Mouse (Mus musculus) stomach, embryonic 16.5 days (tissue): ENCODE measurements at regions not wholly inside any gene's neighbourhood (a gene's known extent, or its start where the extent isn't known, plus 50 kb on each side); places are given as distances from the start of the nearest gene placed in this dataset.

Source experiments
- ATAC-seq: fragments of 200-750 bp; cut with Nextera tagmentation; 2 replicates; pipeline ENCODE4 v1.8.0; 2017; ENCODE audit warnings: moderate number of reproducible peaks, moderate TSS enrichment; ENCODE audit not compliant: insufficient read depth, low FRiP score
- H3K27ac ChIP-seq: fragments of 300-500 bp; sonication (generic); 2 replicates; pipeline ENCODE4 v1.5.1; 2014; ENCODE audit warnings: low read length
- H3K27me3 ChIP-seq: fragments of 300-500 bp; sonication (generic); 2 replicates; pipeline ENCODE4 v1.6.1; 2014; ENCODE audit warnings: low read length, control low read depth, mixed read lengths; ENCODE audit not compliant: control insufficient read depth, insufficient read depth
- H3K36me3 ChIP-seq: fragments of 300-500 bp; sonication (generic); 2 replicates; pipeline ENCODE4 v1.6.1; 2014; ENCODE audit warnings: low read length; ENCODE audit not compliant: control insufficient read depth, insufficient read depth
- H3K4me1 ChIP-seq: fragments of 300-500 bp; sonication (generic); 2 replicates; pipeline ENCODE4 v1.6.1; 2014; ENCODE audit warnings: low read length, control low read depth, mixed read lengths; ENCODE audit not compliant: control insufficient read depth, insufficient read depth
- H3K4me2 ChIP-seq: fragments of 300-500 bp; sonication (generic); 2 replicates; pipeline ENCODE4 v1.6.1; 2014; ENCODE audit warnings: low read depth, low read length, mixed read lengths
- H3K4me3 ChIP-seq: fragments of 300-500 bp; sonication (generic); replicated peaks from 2 replicates; pipeline ENCODE4 v1.5.1; 2014; ENCODE audit warnings: mild to moderate bottlenecking, low read length
- H3K9ac ChIP-seq: fragments of 300-500 bp; sonication (generic); 2 replicates; pipeline ENCODE4 v1.6.1; 2014; ENCODE audit warnings: low read length
- H3K9me3 ChIP-seq: fragments of 300-500 bp; sonication (generic); replicated peaks from 2 replicates; pipeline ENCODE4 v1.6.1; 2016; ENCODE audit warnings: low read length, control low read depth; ENCODE audit not compliant: control insufficient read depth
- WGBS: fragments of 180-500 bp; shearing (Covaris S2); extraction: QIAGEN DNeasy Blood & Tissue Kit; methylation state at CpG from one replicate; pipeline ENCODE4 v1.1.7; 2014; 5-methylcytosine and 5-hydroxymethylcytosine counted together

DNA sequence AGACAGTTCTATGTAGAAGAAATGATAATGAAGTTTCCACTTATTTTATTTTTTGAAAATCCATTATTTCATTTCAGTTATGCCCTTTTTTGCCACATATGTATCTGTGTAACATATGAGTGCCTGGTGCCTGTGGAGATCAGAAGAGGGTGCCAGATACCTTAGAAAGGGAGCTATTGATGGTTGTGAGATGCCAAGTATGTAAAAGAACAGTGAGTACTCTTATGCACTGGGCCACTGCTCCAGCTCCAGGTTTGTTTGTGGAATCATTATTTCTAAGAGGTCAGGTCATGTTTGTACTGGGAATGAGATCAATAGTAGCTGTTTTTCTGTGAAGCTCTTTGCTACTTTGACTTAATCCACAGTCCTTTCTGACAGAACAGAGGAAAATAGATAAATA, 68.1 kb downstream of the Cenpw start:
- H3K4me3 ChIP-seq: no peak overlapping the region
- H3K4me2 ChIP-seq: no peak overlapping the region
- no peak overlapping the region for H3K27ac ChIP-seq
- H3K36me3 ChIP-seq: no peaks in the 10 kb centered on the region
- no peak for ATAC-seq
- no peaks in the 10 kb centered on the region for H3K4me1 ChIP-seq
- no peak overlapping the region for H3K9ac ChIP-seq
- H3K27me3 ChIP-seq: no peaks in the 10 kb centered on the region
- H3K9me3 ChIP-seq: no peaks in the 10 kb centered on the region

DNA sequence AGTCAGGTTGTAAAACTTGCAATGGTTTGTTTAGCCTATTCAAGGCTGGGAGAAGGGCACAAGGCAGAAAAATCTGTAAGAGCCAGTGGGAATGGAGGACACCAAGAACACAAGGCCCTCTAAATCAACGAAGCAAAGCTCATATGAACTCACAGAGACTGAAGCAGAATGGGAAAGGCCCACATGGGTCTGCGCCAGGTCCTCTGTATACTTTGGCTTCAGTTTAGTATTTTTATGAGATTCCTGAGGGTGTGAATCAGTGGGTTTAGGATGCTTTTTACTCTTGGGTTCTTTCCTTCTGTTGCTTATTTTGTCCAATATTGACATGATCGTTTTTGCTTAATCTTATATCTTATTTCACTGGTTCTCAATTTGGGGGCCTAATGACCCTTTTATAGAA, 90.0 kb downstream of the Cenpw start:
- Histone ChIP-seq H3K27me3 (no peaks in the 10 kb centered on the region), H3K36me3 (no peaks in the 10 kb centered on the region), H3K4me2 (no peak overlapping the region), H3K9me3 (no peaks in the 10 kb centered on the region), H3K4me1 (no peaks in the 10 kb centered on the region), H3K4me3 (no peak overlapping the region), H3K27ac (no peak overlapping the region), H3K9ac (no peak overlapping the region)
- no peak for ATAC-seq
- 61% methylated on average over 3 of the region's 3 CpGs for WGBS

DNA sequence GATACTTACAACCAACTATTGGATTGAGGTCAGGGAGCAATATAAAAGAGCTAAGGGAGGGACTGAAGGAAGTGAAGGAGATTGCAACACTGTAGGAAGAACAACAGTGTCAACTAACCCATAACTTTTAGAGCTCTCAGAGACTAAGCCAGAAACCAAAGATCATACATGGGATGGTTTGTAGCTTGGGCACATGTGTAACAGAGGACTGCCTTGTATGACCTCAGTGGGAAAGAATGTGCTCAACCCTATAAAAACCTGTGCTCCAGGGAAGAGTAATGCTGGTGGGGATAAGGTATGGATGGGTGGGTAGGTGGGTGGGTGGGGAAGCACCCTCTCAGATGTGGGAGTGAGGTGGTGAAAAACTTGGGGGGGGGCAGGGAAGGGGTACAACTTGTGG, 97.9 kb downstream of the Cenpw start:
- Histone ChIP-seq H3K9me3 (no peaks in the 10 kb centered on the region), H3K4me3 (no peak overlapping the region), H3K4me1 (no peaks in the 10 kb centered on the region), H3K27ac (no peak overlapping the region), H3K36me3 (no peaks in the 10 kb centered on the region), H3K27me3 (no peaks in the 10 kb centered on the region), H3K4me2 (no peak overlapping the region), H3K9ac (no peak overlapping the region)
- ATAC-seq: no peak

DNA sequence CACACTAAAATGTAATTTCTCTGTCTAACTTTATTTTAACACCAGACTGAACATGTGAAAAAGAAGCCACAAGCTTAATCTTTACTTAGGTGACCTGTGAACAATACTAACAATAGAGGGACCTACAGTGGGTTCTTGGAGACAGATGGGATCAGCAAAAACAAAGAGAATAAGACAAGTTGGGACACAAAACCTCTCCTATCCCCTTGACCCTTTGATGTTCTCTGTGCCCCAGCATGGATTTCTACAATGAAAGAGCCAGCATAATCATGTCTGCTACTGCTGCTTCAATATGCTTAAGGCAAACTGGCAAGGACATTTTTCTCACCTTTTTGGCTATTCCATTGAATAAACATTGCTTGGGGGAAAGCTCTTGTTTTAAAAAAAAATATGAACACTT, 105.8 kb downstream of the Cenpw start:
- H3K4me2 ChIP-seq: no peak overlapping the region
- no peaks in the 10 kb centered on the region for H3K27me3 ChIP-seq
- no peaks in the 10 kb centered on the region for H3K4me1 ChIP-seq
- H3K9ac ChIP-seq: no peak overlapping the region
- ATAC-seq: no peak
- no peaks in the 10 kb centered on the region for H3K9me3 ChIP-seq
- no peak overlapping the region for H3K27ac ChIP-seq
- no peaks in the 10 kb centered on the region for H3K36me3 ChIP-seq
- H3K4me3 ChIP-seq: no peak overlapping the region

DNA sequence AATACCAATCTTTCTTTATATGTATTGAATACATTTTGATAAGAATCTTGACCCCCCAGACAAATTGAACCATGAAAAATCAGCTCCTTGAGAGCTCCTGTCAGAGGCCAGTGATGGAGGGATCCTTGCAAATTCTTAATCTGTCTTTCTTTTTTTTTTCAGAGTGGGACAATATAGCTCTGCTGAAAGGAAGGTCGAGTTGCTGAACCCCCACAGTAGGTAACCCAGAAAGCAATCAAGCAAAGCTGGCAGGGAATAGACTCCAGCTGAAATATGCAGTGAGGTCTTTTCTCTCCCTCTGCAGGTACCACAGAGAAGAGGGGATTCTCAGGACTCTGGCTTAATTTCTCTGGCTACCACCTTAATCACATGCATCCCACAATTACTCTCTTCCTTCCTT, 108.8 kb downstream of the Cenpw start:
- no peaks in the 10 kb centered on the region for H3K27me3 ChIP-seq
- H3K9me3 ChIP-seq: no peaks in the 10 kb centered on the region
- no peak for ATAC-seq
- 11% methylated on average over 1 of the region's 1 CpGs for WGBS
- H3K9ac ChIP-seq: no peak overlapping the region
- H3K27ac ChIP-seq: no peak overlapping the region
- no peaks in the 10 kb centered on the region for H3K4me1 ChIP-seq
- H3K4me2 ChIP-seq: no peak overlapping the region
- no peaks in the 10 kb centered on the region for H3K36me3 ChIP-seq
- no peak overlapping the region for H3K4me3 ChIP-seq

DNA sequence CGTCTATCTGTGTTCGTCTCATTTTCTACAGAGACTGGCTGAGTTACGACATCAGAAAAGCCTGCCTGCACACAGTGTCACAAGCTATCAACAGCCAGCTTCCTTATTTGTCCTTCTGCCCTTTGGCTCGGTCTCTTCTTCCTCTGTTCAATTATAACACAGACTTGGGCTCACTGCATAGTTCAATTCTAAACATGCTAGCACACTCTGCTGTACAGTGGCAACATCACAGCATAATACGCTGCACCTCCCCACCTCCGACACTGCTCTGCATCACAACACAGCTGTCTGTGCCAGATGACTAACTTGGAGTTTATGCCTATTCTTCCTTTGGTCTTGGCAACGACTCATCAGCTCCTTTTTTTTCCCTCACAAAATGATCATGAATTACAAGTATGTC, 111.0 kb downstream of the Cenpw start:
- Histone ChIP-seq H3K4me3 (no peak overlapping the region), H3K27ac (no peak overlapping the region), H3K27me3 (no peaks in the 10 kb centered on the region), H3K9me3 (no peaks in the 10 kb centered on the region), H3K4me1 (no peaks in the 10 kb centered on the region), H3K4me2 (no peak overlapping the region), H3K9ac (no peak overlapping the region), H3K36me3 (no peaks in the 10 kb centered on the region)
- ATAC-seq: no peak; the same call in 1 of the 2 replicates
- WGBS: 40% methylated on average over 7 of the region's 7 CpGs

DNA sequence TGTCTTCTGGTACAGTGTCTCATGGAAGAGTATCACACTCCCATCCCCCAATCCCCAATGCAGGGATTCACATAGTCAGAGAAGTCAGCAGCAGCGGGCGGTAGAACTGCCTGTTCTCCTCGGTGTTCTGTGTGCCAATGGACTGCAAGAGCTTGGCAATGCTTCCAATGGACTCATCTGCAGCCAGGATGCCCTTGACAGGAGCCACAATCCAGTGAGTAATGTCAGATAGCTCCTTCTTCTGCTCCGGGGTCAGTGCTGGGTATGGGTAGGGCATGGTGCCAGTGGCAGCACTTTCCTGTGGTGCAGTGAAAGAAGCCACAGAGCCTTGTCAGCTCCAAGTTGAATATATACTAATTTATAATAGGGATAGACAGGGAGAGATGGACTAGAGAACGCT, 115.3 kb downstream of the Cenpw start:
- ATAC-seq: no peak
- H3K36me3 ChIP-seq: no peaks in the 10 kb centered on the region
- no peaks in the 10 kb centered on the region for H3K9me3 ChIP-seq
- no peak overlapping the region for H3K4me2 ChIP-seq
- H3K4me1 ChIP-seq: no peaks in the 10 kb centered on the region
- H3K9ac ChIP-seq: no peak overlapping the region
- H3K27ac ChIP-seq: no peak overlapping the region
- H3K27me3 ChIP-seq: no peaks in the 10 kb centered on the region
- WGBS: 87% methylated on average over 5 of the region's 5 CpGs
- no peak overlapping the region for H3K4me3 ChIP-seq

DNA sequence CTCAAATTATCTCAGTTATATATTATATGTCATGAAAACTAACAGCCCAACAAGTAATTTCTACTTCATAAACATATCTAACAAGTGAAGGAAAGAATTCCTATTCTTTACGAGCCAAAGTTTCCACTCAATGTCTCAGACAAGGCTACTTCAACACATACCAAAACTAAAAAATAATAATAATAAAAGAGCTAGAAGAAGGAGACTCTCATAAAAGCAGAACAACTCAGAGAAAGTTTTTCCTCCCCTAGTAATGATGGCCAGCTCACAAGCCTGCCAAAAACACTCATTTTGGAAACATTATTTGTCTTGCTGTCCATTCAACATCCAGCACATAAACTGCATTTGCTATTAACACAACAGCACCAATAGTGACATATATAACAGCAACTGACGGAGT, 133.7 kb downstream of the Cenpw start:
- Histone ChIP-seq H3K9ac (no peak overlapping the region), H3K4me2 (no peak overlapping the region), H3K4me1 (no peaks in the 10 kb centered on the region), H3K36me3 (no peaks in the 10 kb centered on the region), H3K4me3 (no peak overlapping the region), H3K27ac (no peak overlapping the region), H3K9me3 (no peaks in the 10 kb centered on the region), H3K27me3 (no peaks in the 10 kb centered on the region)
- no peak for ATAC-seq
- 52% methylated on average over 2 of the region's 2 CpGs for WGBS

DNA sequence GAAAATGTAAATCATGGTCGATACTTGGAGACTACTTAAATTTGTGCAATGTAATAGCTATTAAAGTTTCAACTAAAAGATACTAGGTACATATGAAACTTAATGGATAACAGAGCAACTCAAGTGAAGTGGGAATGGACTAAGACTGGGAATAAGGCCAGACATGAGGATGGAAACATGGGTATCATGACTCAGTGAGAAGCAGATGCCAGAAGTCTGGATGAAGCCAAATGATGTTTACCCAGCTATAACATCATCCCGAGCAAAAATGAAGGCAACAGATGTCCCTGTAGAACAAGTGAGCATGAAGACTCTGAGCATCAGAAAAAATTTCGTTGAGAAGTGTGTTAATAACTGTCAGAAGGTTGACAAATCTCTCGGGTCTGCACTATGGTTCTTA, 169.7 kb downstream of the Cenpw start:
- no peaks in the 10 kb centered on the region for H3K9me3 ChIP-seq
- H3K27ac ChIP-seq: no peak overlapping the region
- 58% methylated on average over 4 of the region's 4 CpGs for WGBS
- no peaks in the 10 kb centered on the region for H3K36me3 ChIP-seq
- ATAC-seq: no peak
- H3K27me3 ChIP-seq: no peaks in the 10 kb centered on the region
- no peak overlapping the region for H3K4me3 ChIP-seq
- no peaks in the 10 kb centered on the region for H3K4me1 ChIP-seq
- no peak overlapping the region for H3K4me2 ChIP-seq
- no peak overlapping the region for H3K9ac ChIP-seq

DNA sequence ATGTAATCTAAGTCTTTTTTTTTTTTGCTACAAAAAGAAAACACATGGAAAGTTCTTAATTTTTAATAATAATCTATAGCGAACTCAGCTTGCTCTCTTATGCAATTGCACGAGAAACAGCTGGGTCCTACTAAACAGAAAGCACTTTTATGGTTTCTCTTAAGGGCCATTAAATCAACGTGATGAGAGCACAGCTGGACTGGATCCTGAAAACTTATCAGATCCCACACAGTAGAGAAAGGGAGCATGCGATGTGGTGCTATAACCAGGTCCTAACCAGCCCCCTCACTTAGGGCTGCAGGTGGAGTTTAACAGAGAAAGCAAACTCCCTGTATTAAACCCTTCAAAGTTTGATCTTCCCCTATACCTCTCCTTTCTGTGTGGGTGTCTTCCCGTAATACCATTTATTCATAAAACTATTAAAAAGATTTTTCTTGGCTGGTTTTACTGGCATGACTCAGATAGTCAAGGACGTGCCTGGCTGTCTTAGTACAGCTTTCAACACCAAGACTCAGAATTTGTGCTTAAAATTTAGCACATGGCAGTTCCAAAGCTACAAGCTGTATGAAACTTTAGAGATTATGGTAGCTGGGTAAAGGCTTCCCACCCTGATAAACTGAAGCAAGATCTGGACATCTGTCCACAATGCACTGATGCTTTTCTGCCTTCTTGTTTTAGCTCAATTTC, 197.3 kb downstream of the Cenpw start:
- Histone ChIP-seq H3K9ac (no peak overlapping the region), H3K4me3 (no peak overlapping the region), H3K36me3 (no peaks in the 10 kb centered on the region), H3K9me3 (no peaks in the 10 kb centered on the region), H3K27ac (no peak overlapping the region), H3K27me3 (no peaks in the 10 kb centered on the region), H3K4me2 (peak overlapping the region; percentile 19; the same call in 1 of the 2 replicates), H3K4me1 (no peaks in the 10 kb centered on the region)
- 0 out of 2 replicates have a peak, but pooled peaks have one; percentile 47 for ATAC-seq
- 49% methylated on average over 6 of the region's 6 CpGs for WGBS
